Mouse (Mus musculus) kidney, adult 2 months (tissue): ENCODE data around the gene Gm10837. TPM values are rescaled to one million over a fixed set of nuclear protein-coding genes. Genes with fewer than 3 reads are reported as not detected.

Experiments
- DNase-seq: peaks from one replicate; pipeline ENCODE4 v3.0.0; 2021
- H3K27ac ChIP-seq: fragments of 200-500 bp; 2 replicates; pipeline ENCODE4 v1.5.1; 2012; ENCODE audit warnings: low read depth, low read length, control low read depth, inconsistent platforms; ENCODE audit not compliant: insufficient read depth
- H3K27me3 ChIP-seq: fragments of 200-500 bp; replicated peaks from 2 replicates; pipeline ENCODE4 v1.6.1; 2012; ENCODE audit warnings: mild to moderate bottlenecking, moderate library complexity, low read length, inconsistent platforms; ENCODE audit not compliant: control insufficient read depth, insufficient read depth
- H3K36me3 ChIP-seq: fragments of 200-500 bp; 2 replicates; pipeline ENCODE4 v1.6.1; 2012; ENCODE audit warnings: mild to moderate bottlenecking, moderate library complexity, low read length, inconsistent platforms; ENCODE audit not compliant: control insufficient read depth, insufficient read depth
- H3K4me1 ChIP-seq: fragments of 200-500 bp; 2 replicates; pipeline ENCODE4 v1.6.1; 2011; ENCODE audit warnings: low read length; ENCODE audit not compliant: control insufficient read depth, insufficient read depth
- H3K4me3 ChIP-seq: fragments of 200-500 bp; 2 replicates; pipeline ENCODE4 v1.5.1; 2011; ENCODE audit warnings: mild to moderate bottlenecking, low read depth, low read length, control low read depth; ENCODE audit not compliant: insufficient read depth
- CTCF ChIP-seq: fragments of 200-500 bp; conservative IDR thresholded peaks from 2 replicates; pipeline ENCODE4 v1.5.1; 2011; ENCODE audit warnings: low read depth, mild to moderate bottlenecking, control low read depth, low read length, moderate library complexity, mixed read lengths; ENCODE audit not compliant: insufficient read depth, insufficient read length
- POLR2A ChIP-seq: fragments of 200-500 bp; IDR thresholded peaks from one replicate; pipeline ENCODE4 v1.6.1; 2011; ENCODE audit warnings: low read depth, low read length, control low read depth
- WGBS: fragments of 180-500 bp; shearing (Covaris S2); methylation state at CpG from one replicate; pipeline ENCODE4 v1.1.7; 2018; 5-methylcytosine and 5-hydroxymethylcytosine counted together
- polyA plus RNA-seq: library from polyadenylated mRNA; depleted of rRNA; stranded (reverse); fragments of >200 nt; gene quantifications from 2 replicates; pipeline ENCODE4 v1.2.3, GENCODE M21; 2012; rRNA removed

The Gm10837 gene
- not detected in 2 replicates for polyA plus RNA-seq

- Histone ChIP-seq H3K4me3 (no peak within 1 kb of the TSS), H3K27me3 (peaks cover 6% of the 10 kb centered on the region), H3K36me3 (no peaks in the 10 kb centered on the region), H3K27ac (no peak within 1 kb of the TSS), H3K4me1 (no peaks in the 10 kb centered on the region)
- no peak for TF ChIP-seq CTCF
- TF ChIP-seq POLR2A: no peak
- peak; percentile 15 for DNase-seq
- WGBS: 4% methylated on average over 51 of the region's 51 CpGs
Measured at GRCm38 (mm10) chr14:122490441-122491328, at the start of gene Gm10837. Gene Gm10837 (plus strand): TSS chr14:122490586.

- Histone ChIP-seq H3K4me1 (no peaks in the 10 kb centered on the region), H3K27ac (no peak overlapping the region), H3K36me3 (no peaks in the 10 kb centered on the region), H3K4me3 (no peak overlapping the region), H3K27me3 (peaks cover 6% of the 10 kb centered on the region)
- WGBS: 14% methylated on average over 29 of the region's 29 CpGs
- no peak for DNase-seq
- TF ChIP-seq CTCF: no peak
- no peak for TF ChIP-seq POLR2A
Measured at GRCm38 (mm10) chr14:122449601-122450495, 40.5 kb upstream of the Gm10837 start.

GRCm38 (mm10) chr14:122450496-122451382, 39.6 kb upstream of the Gm10837 start, which contains the start of gene Gm5089:
Gene Gm5089 (minus strand): TSS chr14:122451115.
- peaks cover 6% of the 10 kb centered on the region for H3K27me3 ChIP-seq
- H3K4me3 ChIP-seq: no peak within 1 kb of the TSS
- H3K4me1 ChIP-seq: no peaks in the 10 kb centered on the region
- peak; percentile 78 for DNase-seq
- no peak within 1 kb of the TSS for H3K27ac ChIP-seq
- 2% methylated on average over 59 of the region's 59 CpGs for WGBS
- TF ChIP-seq POLR2A: no peak
- no peaks in the 10 kb centered on the region for H3K36me3 ChIP-seq

- Histone ChIP-seq H3K27me3 (peaks cover 6% of the 10 kb centered on the region), H3K27ac (no peak overlapping the region), H3K4me3 (no peak overlapping the region), H3K36me3 (no peaks in the 10 kb centered on the region), H3K4me1 (no peaks in the 10 kb centered on the region)
- 68% methylated on average over 5 of the region's 5 CpGs for WGBS
- no peak for TF ChIP-seq CTCF
- TF ChIP-seq POLR2A: no peak
- no peak for DNase-seq
Measured at GRCm38 (mm10) chr14:122451551-122452145, 38.7 kb upstream of the Gm10837 start.

DNA sequence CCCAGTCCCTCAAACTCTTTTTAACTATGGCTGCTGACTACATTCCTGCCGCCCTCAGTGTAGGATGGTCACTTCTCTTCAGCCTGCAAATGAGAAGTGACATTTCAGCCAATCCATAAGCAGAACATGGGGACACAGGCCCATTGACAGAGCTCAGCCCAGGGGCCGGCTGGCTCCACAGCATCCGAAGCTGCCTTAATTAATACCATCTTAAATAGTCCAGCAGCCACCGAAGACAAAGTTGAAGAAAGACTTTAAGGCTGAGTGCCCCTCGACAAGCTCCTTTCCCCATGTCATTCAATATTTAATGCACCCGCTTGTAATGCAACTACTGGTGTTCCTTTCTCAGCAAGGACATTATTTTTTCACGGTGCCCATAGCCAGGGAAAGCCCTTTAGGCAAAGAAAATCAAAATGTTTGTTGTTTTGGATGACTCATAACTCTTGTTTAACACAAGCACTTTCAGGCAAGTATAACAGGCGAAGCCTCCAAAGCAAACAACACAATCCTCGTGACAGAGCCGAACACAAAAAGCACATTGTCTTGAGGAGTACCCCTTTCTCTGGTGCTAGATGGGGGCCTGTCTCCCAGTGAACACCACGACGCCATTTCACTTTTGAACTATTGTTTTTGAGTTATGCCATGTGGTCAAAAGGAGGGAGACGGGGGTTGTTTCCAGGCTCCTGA, 37.5 kb upstream of the Gm10837 start:
- Histone ChIP-seq H3K4me1 (no peaks in the 10 kb centered on the region), H3K4me3 (no peak overlapping the region), H3K27ac (no peak overlapping the region), H3K27me3 (peaks cover 6% of the 10 kb centered on the region), H3K36me3 (no peaks in the 10 kb centered on the region)
- WGBS: 53% methylated on average over 13 of the region's 13 CpGs
- TF ChIP-seq POLR2A (no peak), CTCF (no peak)
- DNase-seq: no peak

- H3K4me1 ChIP-seq: no peaks in the 10 kb centered on the region
- H3K36me3 ChIP-seq: no peaks in the 10 kb centered on the region
- H3K27me3 ChIP-seq: peaks cover 6% of the 10 kb centered on the region
- H3K27ac ChIP-seq: no peak overlapping the region
- WGBS: 12% methylated on average over 32 of the region's 32 CpGs
- TF ChIP-seq POLR2A (no peak), CTCF (no peak)
- H3K4me3 ChIP-seq: no peak overlapping the region
- no peak for DNase-seq
Measured at GRCm38 (mm10) chr14:122453388-122453995, 36.9 kb upstream of the Gm10837 start.
